Mouse (Mus musculus): ENCODE results near the gene Rsg1. TPM values are rescaled to one million over a fixed set of nuclear protein-coding genes. Genes with fewer than 3 reads are reported as not detected.

The Rsg1 gene
- total and polyA plus RNA-seq, 2 experiments from 2014 or later, result 2.4 to 3.9 TPM

DNA sequence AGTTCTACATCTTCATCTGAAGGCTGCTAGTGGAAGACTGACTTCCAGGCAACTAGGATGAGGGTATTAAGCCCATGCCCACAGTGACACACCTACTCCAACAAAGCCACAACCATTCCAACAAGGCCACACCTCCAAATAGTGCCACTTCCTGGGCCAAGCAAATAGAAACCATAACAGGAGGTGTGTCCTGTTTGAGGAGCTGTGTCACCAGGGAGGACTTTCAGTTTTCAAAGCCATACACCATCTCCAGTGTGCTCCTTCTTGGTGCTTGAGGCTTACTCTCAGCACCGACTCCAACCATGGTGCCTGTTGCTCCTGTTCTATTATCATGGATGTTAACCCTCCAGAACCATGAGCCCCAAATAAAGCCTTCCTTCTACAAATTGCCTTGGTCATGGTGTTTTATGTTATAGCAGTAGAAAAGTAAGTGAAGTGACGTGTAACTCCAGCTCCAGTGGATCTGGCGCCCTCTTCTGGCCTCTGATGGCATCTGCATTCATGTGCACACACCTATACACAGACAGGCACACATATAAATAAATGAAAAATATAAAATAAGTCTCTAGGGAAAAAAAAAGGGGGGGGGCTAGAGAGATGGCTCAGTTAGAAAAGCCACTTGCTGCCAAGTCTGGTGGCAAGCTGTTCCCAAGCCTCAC, 52.4 kb downstream of the Rsg1 start:
- no peak overlapping the region for H3K27ac ChIP-seq
- no peaks in the 10 kb centered on the region for H3K36me3 ChIP-seq (ENCODE audit: insufficient read depth, low read length)
- 88% methylated on average over 3 of the region's 3 CpGs for WGBS
- H3K4me3 ChIP-seq (ENCODE audit: low read length), result no peak overlapping the region
- H3K27me3 ChIP-seq (ENCODE audit: insufficient read depth, low read length), result no peaks in the 10 kb centered on the region
- no peaks in the 10 kb centered on the region for H3K4me1 ChIP-seq (ENCODE audit: insufficient read depth, low read length)
- DNase-seq (ENCODE audit: low spot score) (no peak), ATAC-seq (no peak)
- TF ChIP-seq CTCF (IDR thresholded peaks at IDR 0.05; ENCODE audit: low read depth), result peak; percentile 37
- H3K4me2 ChIP-seq (ENCODE audit: low read depth, low read length), result no peak overlapping the region
- H3K9ac ChIP-seq (replicated peaks; ENCODE audit: low read length), result no peak overlapping the region
- H3K9me3 ChIP-seq (ENCODE audit: low read length), result no peaks in the 10 kb centered on the region

DNA sequence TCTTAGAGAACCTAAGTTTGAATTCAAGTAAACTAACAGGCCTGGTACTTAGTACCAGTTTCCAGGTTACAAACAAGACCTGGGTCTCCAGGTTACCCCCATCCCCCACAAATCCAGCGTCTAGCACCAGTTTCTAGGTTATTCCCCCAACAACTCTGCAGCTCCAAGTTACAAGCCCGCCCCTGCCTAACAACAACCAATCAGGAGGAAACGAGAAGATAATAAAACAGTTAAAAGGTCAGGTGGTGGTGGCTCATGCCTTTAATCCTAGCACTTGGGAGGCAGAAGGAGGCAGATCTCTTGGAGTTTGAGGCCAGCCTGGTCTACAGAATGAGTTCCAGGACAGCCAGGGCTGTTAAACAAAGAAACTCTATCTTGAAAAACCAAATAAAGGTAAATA, 53.5 kb downstream of the Rsg1 start:
- Histone ChIP-seq H3K4me2 (ENCODE audit: low read depth, low read length) (no peak overlapping the region), H3K36me3 (ENCODE audit: insufficient read depth, low read length) (no peaks in the 10 kb centered on the region), H3K9me3 (ENCODE audit: low read length) (no peaks in the 10 kb centered on the region), H3K4me3 (ENCODE audit: low read length) (no peak overlapping the region), H3K4me1 (ENCODE audit: insufficient read depth, low read length) (no peaks in the 10 kb centered on the region), H3K9ac (replicated peaks; ENCODE audit: low read length) (no peak overlapping the region), H3K27me3 (ENCODE audit: insufficient read depth, low read length) (no peaks in the 10 kb centered on the region), H3K27ac (no peak overlapping the region)
- no peak for TF ChIP-seq CTCF (IDR thresholded peaks at IDR 0.05; ENCODE audit: low read depth)
- ATAC-seq (no peak), DNase-seq (ENCODE audit: low spot score) (no peak)
- WGBS, result 79% methylated on average over 3 of the region's 3 CpGs

GRCm38 (mm10) chr4:141267837-141268236, 54.1 kb downstream of the Rsg1 start:
- no peak for ATAC-seq

GRCm38 (mm10) chr4:141268350-141268749, 54.6 kb downstream of the Rsg1 start:
- Histone ChIP-seq H3K36me3 (ENCODE audit: insufficient read depth, low read length) (no peaks in the 10 kb centered on the region), H3K4me2 (ENCODE audit: low read depth, low read length) (no peak overlapping the region), H3K27ac (no peak overlapping the region), H3K4me3 (ENCODE audit: low read length) (no peak overlapping the region), H3K9ac (replicated peaks; ENCODE audit: low read length) (no peak overlapping the region), H3K27me3 (ENCODE audit: insufficient read depth, low read length) (no peaks in the 10 kb centered on the region), H3K9me3 (ENCODE audit: low read length) (no peaks in the 10 kb centered on the region), H3K4me1 (ENCODE audit: insufficient read depth, low read length) (no peaks in the 10 kb centered on the region)
- 86% methylated on average over 4 of the region's 4 CpGs for WGBS
- ATAC-seq (no peak), DNase-seq (ENCODE audit: low spot score) (no peak)
- TF ChIP-seq CTCF (IDR thresholded peaks at IDR 0.05; ENCODE audit: low read depth), result peak; percentile 22; the same call in 1 of the 2 replicates

More at GRCm38 (mm10) chr4:141267837-141268236, 54.1 kb downstream of the Rsg1 start:
- no peak overlapping the region for H3K27ac ChIP-seq
- H3K4me3 ChIP-seq (ENCODE audit: low read length), result no peak overlapping the region
- no peaks in the 10 kb centered on the region for H3K4me1 ChIP-seq (ENCODE audit: insufficient read depth, low read length)
- H3K9ac ChIP-seq (replicated peaks; ENCODE audit: low read length), result no peak overlapping the region
- no peaks in the 10 kb centered on the region for H3K36me3 ChIP-seq (ENCODE audit: insufficient read depth, low read length)
- no peaks in the 10 kb centered on the region for H3K27me3 ChIP-seq (ENCODE audit: insufficient read depth, low read length)
- DNase-seq (ENCODE audit: low spot score), result peak; percentile 60
- WGBS, result 32% methylated on average over 9 of the region's 9 CpGs
- H3K9me3 ChIP-seq (ENCODE audit: low read length), result no peaks in the 10 kb centered on the region
- H3K4me2 ChIP-seq (ENCODE audit: low read depth, low read length), result no peak overlapping the region
- TF ChIP-seq CTCF (IDR thresholded peaks at IDR 0.05; ENCODE audit: low read depth), result peak; percentile 81

DNA sequence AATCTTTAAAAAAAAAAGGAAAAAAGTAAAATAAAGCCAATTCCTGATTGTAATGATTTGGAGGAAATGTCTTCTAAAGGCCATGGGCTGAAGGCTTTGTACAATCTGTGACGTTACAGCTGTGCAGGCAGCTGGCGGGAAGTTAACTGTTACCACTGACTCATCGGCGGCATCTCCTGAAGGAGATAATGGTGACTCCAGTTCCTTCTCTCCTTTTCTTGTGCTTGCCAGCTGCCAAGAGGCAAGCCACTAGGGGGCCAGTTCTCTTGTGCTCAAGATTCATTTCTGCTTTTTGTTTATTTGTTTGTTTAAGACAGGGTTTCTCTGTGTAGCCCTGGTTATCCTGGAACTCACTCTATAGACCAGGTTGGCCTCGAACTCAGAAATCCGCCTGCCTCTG, 55.3 kb downstream of the Rsg1 start:
- Histone ChIP-seq H3K27me3 (ENCODE audit: insufficient read depth, low read length) (no peaks in the 10 kb centered on the region), H3K9me3 (ENCODE audit: low read length) (no peaks in the 10 kb centered on the region), H3K4me1 (ENCODE audit: insufficient read depth, low read length) (no peaks in the 10 kb centered on the region), H3K9ac (replicated peaks; ENCODE audit: low read length) (no peak overlapping the region), H3K27ac (no peak overlapping the region), H3K4me2 (ENCODE audit: low read depth, low read length) (no peak overlapping the region), H3K36me3 (ENCODE audit: insufficient read depth, low read length) (no peaks in the 10 kb centered on the region), H3K4me3 (ENCODE audit: low read length) (no peak overlapping the region)
- 77% methylated on average over 6 of the region's 6 CpGs for WGBS
- DNase-seq (ENCODE audit: low spot score) (no peak), ATAC-seq (no peak)
- peak; percentile 33 for TF ChIP-seq CTCF (IDR thresholded peaks at IDR 0.05; ENCODE audit: low read depth)

DNA sequence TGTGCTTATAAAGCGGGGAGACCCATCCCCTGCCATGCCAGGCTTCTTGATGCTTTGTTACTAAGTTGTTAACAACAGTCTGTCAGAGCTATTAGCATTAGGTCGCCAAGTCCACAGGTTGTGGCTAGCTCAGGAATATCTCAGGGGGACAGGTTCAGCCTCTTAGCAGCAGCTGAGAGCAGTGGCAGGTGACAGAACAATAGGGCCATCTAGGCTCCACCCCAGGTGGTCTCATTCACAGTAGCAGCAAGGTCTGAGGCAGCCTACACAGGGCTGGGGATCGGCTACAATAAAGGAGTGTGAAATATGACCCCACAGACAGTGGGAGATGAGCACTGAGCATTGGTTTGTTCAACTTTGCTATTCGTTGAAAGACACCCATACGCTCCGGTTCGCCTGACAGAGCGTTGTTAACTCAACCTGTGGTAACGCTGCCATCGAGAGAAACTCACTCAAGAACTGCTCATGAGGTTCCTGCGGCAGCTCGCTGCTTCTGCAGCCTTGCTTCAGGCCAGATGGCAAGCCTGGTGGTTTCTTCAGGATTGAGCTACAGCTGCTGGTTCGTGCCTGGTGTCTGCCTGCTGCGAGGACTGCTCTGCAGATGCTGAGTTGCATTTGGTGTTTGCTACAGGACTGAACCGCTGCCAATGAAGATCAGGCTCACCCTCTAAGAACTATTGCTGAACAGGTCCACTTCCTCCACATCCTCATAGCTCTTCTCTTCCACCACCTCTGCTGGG, 56.6 kb downstream of the Rsg1 start:
- Histone ChIP-seq H3K4me2 (ENCODE audit: low read depth, low read length) (no peak overlapping the region), H3K27ac (no peak overlapping the region), H3K4me1 (ENCODE audit: insufficient read depth, low read length) (peaks cover 8% of the 10 kb centered on the region; the same call in 1 of the 2 replicates), H3K9me3 (ENCODE audit: low read length) (no peaks in the 10 kb centered on the region), H3K9ac (replicated peaks; ENCODE audit: low read length) (no peak overlapping the region), H3K27me3 (ENCODE audit: insufficient read depth, low read length) (no peaks in the 10 kb centered on the region), H3K4me3 (ENCODE audit: low read length) (no peak overlapping the region), H3K36me3 (ENCODE audit: insufficient read depth, low read length) (no peaks in the 10 kb centered on the region)
- DNase-seq (ENCODE audit: low spot score) (no peak), ATAC-seq (no peak)
- 55% methylated on average over 15 of the region's 15 CpGs for WGBS
- no peak for TF ChIP-seq CTCF (IDR thresholded peaks at IDR 0.05; ENCODE audit: low read depth)

DNA sequence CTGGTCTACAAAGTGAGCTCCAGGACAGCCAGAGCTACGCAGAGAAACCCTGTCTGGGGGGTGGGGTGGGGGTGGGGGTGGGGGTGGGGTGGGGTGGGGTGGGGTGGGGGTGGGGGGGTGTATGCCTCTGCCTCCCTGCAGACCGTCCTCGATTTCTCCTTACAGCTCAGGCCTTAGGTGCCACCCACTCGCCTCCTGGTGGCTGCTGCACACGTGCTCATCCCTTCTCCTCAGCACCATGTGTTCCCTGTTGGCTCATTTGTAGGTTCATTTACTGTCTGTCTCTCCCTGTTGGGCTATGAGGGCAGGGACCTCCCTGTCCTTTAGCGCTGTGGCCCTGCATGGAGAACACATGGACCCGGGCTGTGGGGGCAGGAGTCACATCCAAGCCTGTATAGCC, 57.5 kb downstream of the Rsg1 start:
- no peak overlapping the region for H3K9ac ChIP-seq (replicated peaks; ENCODE audit: low read length)
- H3K4me1 ChIP-seq (ENCODE audit: insufficient read depth, low read length), result peaks cover 8% of the 10 kb centered on the region; the same call in 1 of the 2 replicates
- no peak overlapping the region for H3K4me2 ChIP-seq (ENCODE audit: low read depth, low read length)
- no peaks in the 10 kb centered on the region for H3K9me3 ChIP-seq (ENCODE audit: low read length)
- no peak for TF ChIP-seq CTCF (IDR thresholded peaks at IDR 0.05; ENCODE audit: low read depth)
- no peak overlapping the region for H3K27ac ChIP-seq
- 87% methylated on average over 7 of the region's 7 CpGs for WGBS
- H3K27me3 ChIP-seq (ENCODE audit: insufficient read depth, low read length), result no peaks in the 10 kb centered on the region
- no peak overlapping the region for H3K4me3 ChIP-seq (ENCODE audit: low read length)
- no peaks in the 10 kb centered on the region for H3K36me3 ChIP-seq (ENCODE audit: insufficient read depth, low read length)
- ATAC-seq, result no peak
- DNase-seq (ENCODE audit: low spot score), result no peak

Measured in hindbrain, postnatal 0 days (tissue).